Mouse (Mus musculus): Measurements from ENCODE around the gene Apaf1. TPM values are rescaled to one million over a fixed set of nuclear protein-coding genes. Genes with fewer than 3 reads are reported as not detected.

Gene Apaf1
- polyA plus RNA-seq, 1 experiment from 2014 or later: 19.7 TPM

Other genes with a start within 250 kb of the Apaf1 start
- gene Ikbip, start 170 bp upstream of the Apaf1 start, polyA plus RNA-seq (2015; fragmentation: Nextera tagmentation; extraction: Ambion mirVana): 20.7 and 21.6 TPM in 2 replicates
- 567 and 590 TPM in 2 replicates for gene Slc25a3, start 41.3 kb upstream of the Apaf1 start, polyA plus RNA-seq (2015; fragmentation: Nextera tagmentation; extraction: Ambion mirVana)
- 96.7 and 108 TPM in 2 replicates for gene Tmpo, start 98.5 kb upstream of the Apaf1 start, polyA plus RNA-seq (2015; fragmentation: Nextera tagmentation; extraction: Ambion mirVana)